ENCODE assay signal across 9 mouse cellular contexts in genomic region chrX:103440803-103441202, GRCm38 (mm10). TPM values are rescaled to one million over a fixed set of nuclear protein-coding genes. Genes with fewer than 3 reads are reported as not detected.
DNase-seq lines count a peak whose midpoint lies in the region; ATAC-seq and TF ChIP-seq lines count a peak whose summit lies in the region.
"Had no signal": no experiment of that assay in that cellular context is flagged by ENCODE, and none has a peak within 500 bp of the region (broad histone marks: within the 10 kb centered on the region; RNA-seq: fewer than 3 reads in every experiment).

No protein-coding gene starts in this region.

- TF ChIP-seq EP300 in CH12.LX (IDR thresholded peaks at IDR 0.05; ENCODE audit: low read length): no peak

- TF ChIP-seq CTCF in CH12.LX (conservative IDR thresholded peaks at IDR 0.05 in 1 of 2, IDR thresholded peaks at IDR 0.05 in 1 of 2; ENCODE audit: low read depth in 2 of 2, low read length in 2 of 2): peak; percentile 37 to 80

- peak; percentile 80 for TF ChIP-seq RAD21 in CH12.LX (IDR thresholded peaks at IDR 0.05; ENCODE audit: low read depth, low read length)

- DNase-seq in layer of hippocampus, adult 11-12 months (ENCODE audit: low spot score): peak; percentile 11
- DNase-seq in layer of hippocampus, postnatal 25 days (ENCODE audit: extremely low spot score in 1 of 2, low spot score in 1 of 2): no peak
- DNase-seq in CH12.LX (ENCODE audit: extremely low read depth): peak; percentile 43
- peak; percentile 79 for DNase-seq in R1 (ENCODE audit: low read depth, low spot score)
- DNase-seq in embryonic facial prominence, embryonic 14.5 days (ENCODE audit: low spot score): peak; percentile 74
- DNase-seq in lung, postnatal 25 days (ENCODE audit: low spot score): peak; percentile 49
- DNase-seq in testis, postnatal 10 days (ENCODE audit: low spot score): no peak

- in situ Hi-C loops in CH12.LX (cut with MboI; ENCODE audit: low pct_ligation_motif_present, low pct_unique_long_range_greater_than_20kb, low sequenced_read_pairs): loop anchor here (25.0 kb wide), 1 partner anchor 179 kb away; no protein-coding TSS in a partner anchor

- H3K9me3 ChIP-seq in CH12.LX (replicated peaks; ENCODE audit: low read length): no peaks in the 10 kb centered on the region
- H3K9me3 ChIP-seq in embryonic facial prominence, embryonic 14.5 days (ENCODE audit: control insufficient read depth, low read length): no peaks in the 10 kb centered on the region

- H3K4me3 ChIP-seq in CH12.LX (replicated peaks in 1 of 3; ENCODE audit: low read depth in 2 of 3, low read length in 2 of 3, poor library complexity in 1 of 3): no peak overlapping the region
- no peak overlapping the region for H3K4me3 ChIP-seq in embryonic facial prominence, embryonic 14.5 days (ENCODE audit: low read depth, low read length)
- H3K4me3 ChIP-seq: erythroblast, embryonic 14.5 days had no signal

- no peak for TF ChIP-seq POLR2A in CH12.LX (IDR thresholded peaks at IDR 0.05; ENCODE audit: low read depth, low read length)

- H3K4me1 ChIP-seq in CH12.LX (ENCODE audit: control insufficient read depth in 1 of 2, insufficient read depth in 2 of 2): no peaks in the 10 kb centered on the region
- no peaks in the 10 kb centered on the region for H3K4me1 ChIP-seq in embryonic facial prominence, embryonic 14.5 days (ENCODE audit: control insufficient read depth, insufficient read depth, low read length)

- ATAC-seq in embryonic facial prominence, embryonic 14.5 days (ENCODE audit: low read depth): no peak

- H3K9ac ChIP-seq in CH12.LX (ENCODE audit: insufficient read depth, low read depth): no peak overlapping the region
- H3K9ac ChIP-seq in embryonic facial prominence, embryonic 14.5 days (ENCODE audit: low read depth, low read length): no peak overlapping the region

- no peaks in the 10 kb centered on the region for H3K36me3 ChIP-seq in CH12.LX (replicated peaks in 1 of 2; ENCODE audit: control insufficient read depth in 1 of 2, insufficient read depth in 1 of 2, low read length in 1 of 2)
- no peaks in the 10 kb centered on the region for H3K36me3 ChIP-seq in embryonic facial prominence, embryonic 14.5 days (ENCODE audit: control insufficient read depth, insufficient read depth, low read length)

- H3K4me2 ChIP-seq in CH12.LX (ENCODE audit: insufficient read depth, low read depth, poor library complexity, severe bottlenecking): no peak overlapping the region
- H3K4me2 ChIP-seq in embryonic facial prominence, embryonic 14.5 days (ENCODE audit: low read depth, low read length): no peak overlapping the region

- 0% methylated on average over 1 of the region's 1 CpGs for WGBS in embryonic facial prominence, embryonic 14.5 days

- no peaks in the 10 kb centered on the region for H3K79me2 ChIP-seq in CH12.LX (replicated peaks; ENCODE audit: control insufficient read depth, extremely low read depth, insufficient read depth, poor library complexity, severe bottlenecking)

- dilution Hi-C loops in CH12.LX (cut with MboI; ENCODE audit: extremely low pct_ligation_motif_present, extremely low pct_unique_long_range_greater_than_20kb, low sequenced_read_pairs): no loop called here

- no peak overlapping the region for H3K27ac ChIP-seq in CH12.LX (ENCODE audit: insufficient read depth, low read depth)
- no peak overlapping the region for H3K27ac ChIP-seq in embryonic facial prominence, embryonic 14.5 days (replicated peaks; ENCODE audit: low read depth, low read length)

- no peaks in the 10 kb centered on the region for H3K27me3 ChIP-seq in CH12.LX (replicated peaks)
- H3K27me3 ChIP-seq in embryonic facial prominence, embryonic 14.5 days (replicated peaks; ENCODE audit: control insufficient read depth, insufficient read depth, low read length): peaks cover 27% of the 10 kb centered on the region

TF ChIP-seq in CH12.LX, 34 proteins besides CTCF, POLR2A, EP300 and RAD21:
- TF ChIP-seq GABPA (IDR thresholded peaks at IDR 0.05; ENCODE audit: insufficient replicate concordance, low read depth, low read length): no peak
- TF ChIP-seq SMC3 (IDR thresholded peaks at IDR 0.05; ENCODE audit: low read depth, low read length): peak; percentile 41

RNA-seq across cellular contexts. Expression of gene Gm26992, which starts 19.0 kb away (rescaled TPM):
- 1 to 10 TPM in 1 of 2 experiments, not detected in 1; 1.4 TPM for total RNA-seq in layer of hippocampus, postnatal 25 days (2021)
- not detected in 2 replicates for total RNA-seq in CH12.LX (2012; rRNA removed)
- total RNA-seq in CH12.LX (2014; rRNA removed): not detected in 2 replicates
- not detected in 2 replicates for polyA plus RNA-seq in CH12.LX (2012; ENCODE audit: insufficient read length, low read depth)
- not detected in 2 replicates for polyA plus RNA-seq in embryonic facial prominence, embryonic 14.5 days (2014; fragmentation: Nextera tagmentation; extraction: Ambion mirVana)
- polyA plus RNA-seq: erythroblast, embryonic 14.5 days; lung, embryonic 16.5 days had no signal

RNA-seq across cellular contexts. Expression of gene Tsx, which starts 26.5 kb away (rescaled TPM):
- under 1 TPM in 1 of 2 experiments, not detected in 1; 0.47 TPM for total RNA-seq in layer of hippocampus, postnatal 25 days (2021)
- not detected in 2 replicates for total RNA-seq in CH12.LX (2012; rRNA removed)
- not detected in 2 replicates for total RNA-seq in CH12.LX (2014; rRNA removed)
- not detected in 2 replicates for polyA plus RNA-seq in CH12.LX (2012; ENCODE audit: insufficient read length, low read depth)
- polyA plus RNA-seq in embryonic facial prominence, embryonic 14.5 days (2014; fragmentation: Nextera tagmentation; extraction: Ambion mirVana): 0.35 and 0.65 TPM in 2 replicates
- polyA plus RNA-seq: erythroblast, embryonic 14.5 days had no signal

Comparison
In these comparisons a context has a peak if more than half of its experiments do, and no peak if none do; other contexts are left out.
1. DNase-seq: peak in layer of hippocampus, adult 11-12 months (single experiment), CH12.LX (single experiment), R1 (single experiment), embryonic facial prominence, embryonic 14.5 days (single experiment) and lung, postnatal 25 days (single experiment); none in layer of hippocampus, postnatal 25 days (0 of 2) and testis, postnatal 10 days (single experiment).